Mouse (Mus musculus): ENCODE data around the gene Bhlha9. TPM values are rescaled to one million over a fixed set of nuclear protein-coding genes. Genes with fewer than 3 reads are reported as not detected.
A peak's percentile ranks its signal among the peaks of the same experiment; 100 is the strongest.

Bhlha9 gene
- polyA plus RNA-seq, 2 experiments: not detected

- H3K4me1 ChIP-seq (replicated peaks; ENCODE audit: control insufficient read depth in 2 of 2, insufficient read depth in 2 of 2, low read length in 1 of 2): no peaks in the 10 kb centered on the region
- TF ChIP-seq CTCF (IDR thresholded peaks at IDR 0.05; ENCODE audit: low read depth) (no peak), EP300 (IDR thresholded peaks at IDR 0.05; ENCODE audit: low read depth) (no peak)
- 0 out of 2 replicates have a peak overlapping the region, but pooled peaks have one; percentile 11 for H3K4me2 ChIP-seq (ENCODE audit: low read depth)
- H3K9ac ChIP-seq (replicated peaks): no peak overlapping the region
- H3K27ac ChIP-seq: no peak overlapping the region
- WGBS (ENCODE audit: insufficient replicate concordance): 43% methylated on average over 7 of the region's 9 CpGs
- H3K4me3 ChIP-seq (ENCODE audit: insufficient read depth in 1 of 2, low read depth in 2 of 2, low read length in 2 of 2): no peak overlapping the region
- ATAC-seq (ENCODE audit: insufficient read depth) (no peak), DNase-seq (ENCODE audit: low read depth in 3 of 3, low spot score in 3 of 3) (no peak)
- no peaks in the 10 kb centered on the region for H3K27me3 ChIP-seq (ENCODE audit: control insufficient read depth, insufficient read depth, low read length)
- no peaks in the 10 kb centered on the region for H3K36me3 ChIP-seq (replicated peaks; ENCODE audit: control insufficient read depth, insufficient read depth, low read depth)
- no peaks in the 10 kb centered on the region for H3K9me3 ChIP-seq (ENCODE audit: control insufficient read depth, low read length)
Measured at GRCm38 (mm10) chr11:76699626-76700025, 27.4 kb downstream of the Bhlha9 start.

DNA sequence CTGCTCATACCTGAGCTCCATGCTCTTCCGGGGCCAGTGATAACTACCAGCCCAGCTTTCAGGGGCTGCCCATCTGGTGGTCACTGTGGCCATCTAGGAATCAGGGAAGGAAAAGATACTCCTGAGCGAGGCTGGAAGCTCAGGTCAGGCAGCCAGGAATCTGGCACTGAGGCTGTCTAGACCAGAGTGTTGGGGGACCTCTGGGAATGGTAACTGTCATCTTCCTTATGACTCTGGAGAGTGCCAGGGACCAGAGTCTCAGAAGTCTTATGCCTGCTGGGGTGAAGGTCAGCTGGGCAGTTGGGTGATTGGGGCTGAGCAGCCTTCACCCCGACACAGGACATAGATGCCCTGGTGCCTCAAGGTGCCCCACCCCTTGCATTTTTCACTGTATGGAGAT, 35.4 kb downstream of the Bhlha9 start:
- H3K4me2 ChIP-seq (ENCODE audit: low read depth): no peak overlapping the region
- H3K27ac ChIP-seq: no peak overlapping the region
- ATAC-seq (ENCODE audit: insufficient read depth): no peak
- no peak overlapping the region for H3K4me3 ChIP-seq (ENCODE audit: insufficient read depth in 1 of 2, low read depth in 2 of 2, low read length in 2 of 2)
- WGBS (ENCODE audit: insufficient replicate concordance): 57% methylated on average over 3 of the region's 3 CpGs
- DNase-seq (ENCODE audit: low read depth in 3 of 3, low spot score in 3 of 3): no peak
- H3K9ac ChIP-seq (replicated peaks): no peak overlapping the region
- H3K4me1 ChIP-seq (replicated peaks; ENCODE audit: control insufficient read depth in 2 of 2, insufficient read depth in 2 of 2, low read length in 1 of 2): peaks cover 0 to 2% of the 10 kb centered on the region in 2 experiments; a peak in 1 of 4 replicates
- no peaks in the 10 kb centered on the region for H3K36me3 ChIP-seq (replicated peaks; ENCODE audit: control insufficient read depth, insufficient read depth, low read depth)
- no peak for TF ChIP-seq EP300 (IDR thresholded peaks at IDR 0.05; ENCODE audit: low read depth)
- TF ChIP-seq CTCF (IDR thresholded peaks at IDR 0.05; ENCODE audit: low read depth): no peak
- no peaks in the 10 kb centered on the region for H3K9me3 ChIP-seq (ENCODE audit: control insufficient read depth, low read length)
- H3K27me3 ChIP-seq (ENCODE audit: control insufficient read depth, insufficient read depth, low read length): no peaks in the 10 kb centered on the region

DNA sequence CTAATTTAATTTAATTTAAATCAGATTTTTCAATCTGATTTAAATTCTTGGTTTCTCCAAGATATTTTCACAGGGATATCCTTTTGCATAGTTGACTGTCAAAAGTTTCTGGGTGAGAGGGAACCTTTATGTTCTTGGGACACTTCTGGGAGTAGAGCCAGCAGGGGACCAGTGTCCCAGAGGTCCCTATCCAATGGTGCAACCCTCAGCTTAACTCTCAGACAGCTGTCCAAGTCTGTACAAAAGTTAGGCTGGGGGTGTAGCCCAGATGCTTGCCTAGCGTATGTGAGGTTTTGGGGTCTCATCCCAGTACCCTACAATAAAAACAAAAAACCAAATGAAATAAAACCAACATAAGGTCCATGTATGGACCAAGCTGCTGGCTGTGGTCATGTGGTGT, 35.8 kb downstream of the Bhlha9 start:
- no peak for DNase-seq (ENCODE audit: low read depth in 3 of 3, low spot score in 3 of 3)
- 52% methylated on average over 1 of the region's 1 CpGs for WGBS (ENCODE audit: insufficient replicate concordance)

DNA sequence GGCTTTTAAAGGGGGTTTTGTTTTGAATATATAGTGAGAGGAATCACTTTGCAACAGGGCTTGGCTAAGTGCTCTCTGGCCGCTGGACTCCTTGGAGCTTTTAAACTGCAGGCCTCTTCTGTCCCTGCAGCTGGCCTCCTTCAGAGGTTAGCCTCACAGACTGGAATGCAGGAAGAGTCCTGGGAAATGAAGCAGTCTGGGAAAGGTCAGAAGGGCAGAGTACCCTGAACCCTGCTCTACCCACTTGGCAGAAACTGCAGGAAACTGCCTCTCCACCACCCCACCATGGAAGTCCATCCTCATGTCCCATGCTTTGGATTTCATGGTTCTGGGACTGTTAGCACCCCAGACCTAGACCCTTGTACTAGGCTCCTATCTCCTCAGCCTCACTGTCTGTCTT, 36.6 kb downstream of the Bhlha9 start:
- Histone ChIP-seq H3K4me2 (ENCODE audit: low read depth) (no peak overlapping the region), H3K36me3 (replicated peaks; ENCODE audit: control insufficient read depth, insufficient read depth, low read depth) (no peaks in the 10 kb centered on the region), H3K9ac (replicated peaks) (no peak overlapping the region), H3K4me1 (replicated peaks; ENCODE audit: control insufficient read depth in 2 of 2, insufficient read depth in 2 of 2, low read length in 1 of 2) (peaks cover 0 to 2% of the 10 kb centered on the region in 2 experiments; a peak in 1 of 4 replicates), H3K9me3 (ENCODE audit: control insufficient read depth, low read length) (no peaks in the 10 kb centered on the region), H3K27me3 (ENCODE audit: control insufficient read depth, insufficient read depth, low read length) (no peaks in the 10 kb centered on the region), H3K27ac (no peak overlapping the region), H3K4me3 (ENCODE audit: insufficient read depth in 1 of 2, low read depth in 2 of 2, low read length in 2 of 2) (no peak overlapping the region)
- no peak for ATAC-seq (ENCODE audit: insufficient read depth)
- DNase-seq (ENCODE audit: low read depth in 3 of 3, low spot score in 3 of 3): no peak
- no peak for TF ChIP-seq EP300 (IDR thresholded peaks at IDR 0.05; ENCODE audit: low read depth)
- no peak for TF ChIP-seq CTCF (IDR thresholded peaks at IDR 0.05; ENCODE audit: low read depth)
- WGBS (ENCODE audit: insufficient replicate concordance): 42% methylated on average over 1 of the region's 1 CpGs

More for the DNA sequence above, 35.8 kb downstream of the Bhlha9 start:
- no peak for TF ChIP-seq CTCF (IDR thresholded peaks at IDR 0.05; ENCODE audit: low read depth)
- Histone ChIP-seq H3K4me2 (ENCODE audit: low read depth) (no peak overlapping the region), H3K4me3 (ENCODE audit: insufficient read depth in 1 of 2, low read depth in 2 of 2, low read length in 2 of 2) (no peak overlapping the region), H3K36me3 (replicated peaks; ENCODE audit: control insufficient read depth, insufficient read depth, low read depth) (no peaks in the 10 kb centered on the region), H3K9me3 (ENCODE audit: control insufficient read depth, low read length) (no peaks in the 10 kb centered on the region), H3K9ac (replicated peaks) (no peak overlapping the region), H3K4me1 (replicated peaks; ENCODE audit: control insufficient read depth in 2 of 2, insufficient read depth in 2 of 2, low read length in 1 of 2) (peaks cover 0 to 2% of the 10 kb centered on the region in 2 experiments; a peak in 1 of 4 replicates), H3K27ac (no peak overlapping the region), H3K27me3 (ENCODE audit: control insufficient read depth, insufficient read depth, low read length) (no peaks in the 10 kb centered on the region)
- ATAC-seq (ENCODE audit: insufficient read depth): no peak

DNA sequence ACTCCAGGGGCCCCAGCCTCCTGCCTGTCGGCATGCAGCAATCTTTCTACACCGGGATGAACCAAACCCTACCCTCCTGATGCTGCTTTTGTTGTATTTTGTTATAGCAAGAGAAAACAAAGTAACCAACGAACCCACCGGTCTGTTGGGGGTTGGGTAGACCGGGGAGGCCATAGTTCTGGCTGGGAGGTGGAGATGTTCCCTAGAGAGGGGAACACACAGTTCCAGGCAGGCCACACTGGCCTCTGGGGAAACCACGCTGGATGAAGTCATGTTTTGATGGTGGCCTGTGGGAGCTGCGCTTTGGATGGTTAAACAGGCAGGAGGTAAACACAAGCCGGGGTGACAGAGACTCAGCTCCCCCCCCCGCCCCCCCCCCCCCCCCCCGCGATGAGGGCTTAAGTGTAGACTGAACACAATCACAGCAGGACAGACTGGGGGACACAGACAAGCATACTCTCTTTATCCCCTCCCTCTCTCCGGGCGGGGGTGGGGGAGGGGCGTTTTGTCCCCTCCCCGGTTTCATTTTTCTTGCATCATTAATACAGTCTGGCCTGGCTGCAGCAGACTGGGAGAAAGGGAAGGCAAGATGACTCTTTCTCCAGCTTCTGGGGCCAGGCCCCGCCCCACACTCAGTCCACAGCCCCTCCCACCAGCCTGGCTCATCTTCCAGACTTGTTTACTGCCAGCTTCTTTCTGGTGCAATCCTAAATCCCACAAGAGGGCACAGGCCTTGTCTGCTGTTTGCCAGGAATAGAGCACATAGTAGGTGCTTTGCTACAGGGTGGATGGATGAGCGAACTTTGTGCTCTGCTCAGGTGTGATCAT, 37.6 kb downstream of the Bhlha9 start:
- no peak overlapping the region for H3K4me3 ChIP-seq (ENCODE audit: insufficient read depth in 1 of 2, low read depth in 2 of 2, low read length in 2 of 2)
- DNase-seq (ENCODE audit: low read depth in 3 of 3, low spot score in 3 of 3): no peak
- H3K36me3 ChIP-seq (replicated peaks; ENCODE audit: control insufficient read depth, insufficient read depth, low read depth): no peaks in the 10 kb centered on the region
- H3K27ac ChIP-seq: no peak overlapping the region
- no peaks in the 10 kb centered on the region for H3K27me3 ChIP-seq (ENCODE audit: control insufficient read depth, insufficient read depth, low read length)
- H3K4me1 ChIP-seq (replicated peaks; ENCODE audit: control insufficient read depth in 2 of 2, insufficient read depth in 2 of 2, low read length in 1 of 2): peaks cover 0 to 2% of the 10 kb centered on the region in 2 experiments; a peak in 1 of 4 replicates
- no peak overlapping the region for H3K4me2 ChIP-seq (ENCODE audit: low read depth)
- H3K9me3 ChIP-seq (ENCODE audit: control insufficient read depth, low read length): no peaks in the 10 kb centered on the region
- ATAC-seq (ENCODE audit: insufficient read depth): no peak
- TF ChIP-seq EP300 (IDR thresholded peaks at IDR 0.05; ENCODE audit: low read depth) (no peak), CTCF (IDR thresholded peaks at IDR 0.05; ENCODE audit: low read depth) (no peak)
- no peak overlapping the region for H3K9ac ChIP-seq (replicated peaks)
- 31% methylated on average over 13 of the region's 17 CpGs for WGBS (ENCODE audit: insufficient replicate concordance)
